Mouse (Mus musculus) heart, adult 2 months (tissue): Measurements from ENCODE around the gene Slc30a1.

ENCODE experiments used
- CTCF ChIP-seq: fragments of 200-600 bp; IDR thresholded peaks from 2 replicates; pipeline ENCODE4 v1.8.1; 2022; ENCODE audit warnings: antibody characterized with exemption, mild to moderate bottlenecking, moderate library complexity
- POLR2A ChIP-seq: fragments of 200-500 bp; IDR thresholded peaks from 2 replicates; pipeline ENCODE4 v1.6.1; 2011; ENCODE audit warnings: mild to moderate bottlenecking, low read depth, low read length, control low read depth; ENCODE audit not compliant: insufficient read depth

DNA sequence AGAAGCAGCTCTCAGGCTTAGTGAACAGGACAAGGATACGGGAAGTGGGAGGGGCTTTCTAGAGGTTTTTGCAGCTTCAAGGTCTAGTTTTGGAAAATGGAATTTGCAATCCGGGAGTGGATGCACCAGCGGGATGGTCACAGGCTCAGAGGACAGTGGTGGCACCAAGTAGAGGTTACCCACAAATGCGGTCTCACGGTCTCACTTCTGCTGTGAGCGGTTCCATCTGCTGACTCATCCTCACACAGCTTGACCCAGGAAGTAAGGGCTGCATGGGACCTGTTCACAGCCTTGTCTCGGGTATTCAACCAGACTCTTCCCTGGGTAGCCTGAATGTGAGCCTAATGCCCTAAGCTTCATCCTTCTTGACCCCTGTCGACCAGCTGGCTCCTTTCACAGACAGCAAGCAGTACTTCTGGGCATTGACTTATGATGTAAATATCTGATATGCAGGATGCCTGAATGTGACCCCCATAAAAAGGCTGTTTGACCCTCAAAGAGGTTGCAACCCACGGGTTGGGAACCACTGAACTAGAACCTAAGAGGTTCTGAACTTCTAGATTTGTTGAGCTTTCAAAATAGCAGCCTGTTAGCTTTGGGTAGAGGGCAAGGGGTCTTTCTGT is 30.8 kb upstream of the Slc30a1 start:
- TF ChIP-seq POLR2A (no peak), CTCF (no peak)
